Mouse (Mus musculus): ENCODE results near the gene Grap.
A peak's percentile ranks its signal among the peaks of the same experiment; 100 is the strongest.

Grap gene

GRCm38 (mm10) chr11:61702494-61702893 is 49.4 kb downstream of the Grap start:
- H3K27me3 ChIP-seq (ENCODE audit: control insufficient read depth, insufficient read depth, low read length, poor library complexity, severe bottlenecking) = no peaks in the 10 kb centered on the region
- H3K36me3 ChIP-seq (ENCODE audit: control insufficient read depth, insufficient read depth, low read length, poor library complexity, severe bottlenecking) = no peaks in the 10 kb centered on the region
- DNase-seq (ENCODE audit: low read depth, low spot score) = no peak

- Histone ChIP-seq H3K27me3 (ENCODE audit: control insufficient read depth, insufficient read depth, low read length, poor library complexity, severe bottlenecking) (no peaks in the 10 kb centered on the region), H3K36me3 (ENCODE audit: control insufficient read depth, insufficient read depth, low read length, poor library complexity, severe bottlenecking) (no peaks in the 10 kb centered on the region)
- no peak for DNase-seq (ENCODE audit: low read depth, low spot score)
Observed at GRCm38 (mm10) chr11:61705581-61705980, 52.5 kb downstream of the Grap start.

- DNase-seq (ENCODE audit: low read depth, low spot score) = no peak
- H3K27me3 ChIP-seq (ENCODE audit: control insufficient read depth, insufficient read depth, low read length, poor library complexity, severe bottlenecking) = no peaks in the 10 kb centered on the region
- no peaks in the 10 kb centered on the region for H3K36me3 ChIP-seq (ENCODE audit: control insufficient read depth, insufficient read depth, low read length, poor library complexity, severe bottlenecking)
Observed at GRCm38 (mm10) chr11:61706232-61706631, 53.2 kb downstream of the Grap start.

- Histone ChIP-seq H3K36me3 (ENCODE audit: control insufficient read depth, insufficient read depth, low read length, poor library complexity, severe bottlenecking) (no peaks in the 10 kb centered on the region), H3K27me3 (ENCODE audit: control insufficient read depth, insufficient read depth, low read length, poor library complexity, severe bottlenecking) (no peaks in the 10 kb centered on the region)
- DNase-seq (ENCODE audit: low read depth, low spot score) = peak; percentile 50
Observed at GRCm38 (mm10) chr11:61708928-61709327, 55.9 kb downstream of the Grap start.

- no peak for DNase-seq (ENCODE audit: low read depth, low spot score)
- Histone ChIP-seq H3K27me3 (ENCODE audit: control insufficient read depth, insufficient read depth, low read length, poor library complexity, severe bottlenecking) (no peaks in the 10 kb centered on the region), H3K36me3 (ENCODE audit: control insufficient read depth, insufficient read depth, low read length, poor library complexity, severe bottlenecking) (no peaks in the 10 kb centered on the region)
Observed at GRCm38 (mm10) chr11:61713157-61713855, 60.2 kb downstream of the Grap start.

GRCm38 (mm10) chr11:61714346-61715117 is 61.5 kb downstream of the Grap start:
- H3K27me3 ChIP-seq (ENCODE audit: control insufficient read depth, insufficient read depth, low read length, poor library complexity, severe bottlenecking) = no peaks in the 10 kb centered on the region
- no peaks in the 10 kb centered on the region for H3K36me3 ChIP-seq (ENCODE audit: control insufficient read depth, insufficient read depth, low read length, poor library complexity, severe bottlenecking)
- DNase-seq (ENCODE audit: low read depth, low spot score) = peak; percentile 93

GRCm38 (mm10) chr11:61715130-61715529 is 62.1 kb downstream of the Grap start:
- no peak for DNase-seq (ENCODE audit: low read depth, low spot score)
- Histone ChIP-seq H3K36me3 (ENCODE audit: control insufficient read depth, insufficient read depth, low read length, poor library complexity, severe bottlenecking) (no peaks in the 10 kb centered on the region), H3K27me3 (ENCODE audit: control insufficient read depth, insufficient read depth, low read length, poor library complexity, severe bottlenecking) (no peaks in the 10 kb centered on the region)

- Histone ChIP-seq H3K27me3 (ENCODE audit: control insufficient read depth, insufficient read depth, low read length, poor library complexity, severe bottlenecking) (no peaks in the 10 kb centered on the region), H3K36me3 (ENCODE audit: control insufficient read depth, insufficient read depth, low read length, poor library complexity, severe bottlenecking) (no peaks in the 10 kb centered on the region)
- DNase-seq (ENCODE audit: low read depth, low spot score) = no peak
Observed at GRCm38 (mm10) chr11:61717990-61718389, 64.9 kb downstream of the Grap start.

GRCm38 (mm10) chr11:61719387-61719786 is 66.3 kb downstream of the Grap start:
- DNase-seq (ENCODE audit: low read depth, low spot score) = no peak
- Histone ChIP-seq H3K27me3 (ENCODE audit: control insufficient read depth, insufficient read depth, low read length, poor library complexity, severe bottlenecking) (no peaks in the 10 kb centered on the region), H3K36me3 (ENCODE audit: control insufficient read depth, insufficient read depth, low read length, poor library complexity, severe bottlenecking) (no peaks in the 10 kb centered on the region)

- Histone ChIP-seq H3K27me3 (ENCODE audit: control insufficient read depth, insufficient read depth, low read length, poor library complexity, severe bottlenecking) (no peaks in the 10 kb centered on the region), H3K36me3 (ENCODE audit: control insufficient read depth, insufficient read depth, low read length, poor library complexity, severe bottlenecking) (no peaks in the 10 kb centered on the region)
- DNase-seq (ENCODE audit: low read depth, low spot score) = no peak
Observed at GRCm38 (mm10) chr11:61719826-61720225, 66.8 kb downstream of the Grap start.

GRCm38 (mm10) chr11:61720636-61721035 is 67.6 kb downstream of the Grap start, which contains the start of gene Slc5a10:
TSS of gene Slc5a10 (minus strand) at chr11:61720826.
- Histone ChIP-seq H3K27me3 (ENCODE audit: control insufficient read depth, insufficient read depth, low read length, poor library complexity, severe bottlenecking) (no peaks in the 10 kb centered on the region), H3K36me3 (ENCODE audit: control insufficient read depth, insufficient read depth, low read length, poor library complexity, severe bottlenecking) (no peaks in the 10 kb centered on the region)
- DNase-seq (ENCODE audit: low read depth, low spot score) = no peak

GRCm38 (mm10) chr11:61722077-61722476 is 69.0 kb downstream of the Grap start:
- no peak for DNase-seq (ENCODE audit: low read depth, low spot score)
- Histone ChIP-seq H3K36me3 (ENCODE audit: control insufficient read depth, insufficient read depth, low read length, poor library complexity, severe bottlenecking) (no peaks in the 10 kb centered on the region), H3K27me3 (ENCODE audit: control insufficient read depth, insufficient read depth, low read length, poor library complexity, severe bottlenecking) (no peaks in the 10 kb centered on the region)
